Mouse (Mus musculus) fibroblast of lung, adult 2 months (primary cell): ENCODE data around the gene Gck.
"Not testable (repeated sequence)": the region's sequence is repeated elsewhere in the genome, so short reads cannot be mapped to it uniquely, and the experiment has no call there.

Experiments used
- DNase-seq: peaks from one replicate; pipeline ENCODE4 v3.0.0-alpha.2; 2011; ENCODE audit warnings: low read depth

The Gck gene

DNA sequence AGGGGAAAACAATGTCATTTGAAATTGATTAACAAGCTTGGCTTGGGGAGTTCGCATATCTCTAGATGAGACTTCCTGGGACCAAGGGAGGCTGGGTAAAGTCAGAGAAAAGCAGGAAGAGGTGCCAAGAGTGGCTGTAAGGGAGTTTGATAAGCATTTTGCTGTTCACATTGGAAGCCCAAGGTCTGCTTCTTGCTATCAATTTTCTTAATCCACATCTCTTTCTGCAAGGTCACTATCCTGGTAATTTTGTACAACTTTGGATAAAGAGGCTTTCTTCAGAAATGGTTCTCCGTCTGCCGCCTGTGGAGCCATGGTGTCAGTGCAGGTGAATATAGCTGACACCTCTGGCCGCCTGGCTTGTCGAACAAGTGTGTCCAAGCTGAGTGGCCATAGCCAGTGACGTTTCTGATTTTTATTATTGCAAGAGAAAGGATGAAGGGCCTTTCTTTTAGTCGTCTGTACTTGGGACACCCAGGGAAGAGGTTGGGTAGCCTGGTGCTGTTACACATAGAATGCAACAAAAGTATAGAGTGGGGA is 5.2 kb upstream of the Gck start:
- DNase-seq, result peak; percentile 34

- DNase-seq, result no peak
Measured at GRCm38 (mm10) chr11:5954435-5954834, 4.6 kb upstream of the Gck start.

- DNase-seq, result no peak
Measured at GRCm38 (mm10) chr11:5953130-5953765, 3.4 kb upstream of the Gck start.

- DNase-seq, result no peak
Measured at GRCm38 (mm10) chr11:5952501-5952900, 2.6 kb upstream of the Gck start.

GRCm38 (mm10) chr11:5948546-5949250 is 1.2 kb downstream of the Gck start:
- no peak for DNase-seq

DNA sequence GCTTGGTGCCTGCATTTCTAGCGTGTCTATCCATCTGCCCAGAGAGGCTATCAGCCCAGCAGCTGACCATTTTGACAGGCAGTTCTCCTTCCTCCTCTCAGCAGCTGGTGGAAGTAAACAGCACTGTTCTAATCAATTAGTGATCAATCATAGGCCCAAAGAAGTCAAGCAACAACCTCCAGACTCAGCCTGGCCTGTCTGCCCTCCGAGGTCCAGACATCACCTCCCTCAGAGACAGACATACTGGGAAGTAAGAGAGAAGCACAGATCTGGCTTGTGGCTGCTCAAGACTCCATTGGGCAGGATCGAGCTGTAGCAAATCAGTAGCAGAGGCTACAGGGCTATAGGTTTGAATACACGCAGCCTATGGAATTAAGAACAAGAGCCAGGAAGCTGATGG is 2.1 kb downstream of the Gck start:
- DNase-seq, result no peak

- DNase-seq, result peak; percentile 34
Measured at GRCm38 (mm10) chr11:5945096-5945495, 4.8 kb downstream of the Gck start.

- DNase-seq, result no peak
Measured at GRCm38 (mm10) chr11:5942966-5943365, 6.9 kb downstream of the Gck start.

DNA sequence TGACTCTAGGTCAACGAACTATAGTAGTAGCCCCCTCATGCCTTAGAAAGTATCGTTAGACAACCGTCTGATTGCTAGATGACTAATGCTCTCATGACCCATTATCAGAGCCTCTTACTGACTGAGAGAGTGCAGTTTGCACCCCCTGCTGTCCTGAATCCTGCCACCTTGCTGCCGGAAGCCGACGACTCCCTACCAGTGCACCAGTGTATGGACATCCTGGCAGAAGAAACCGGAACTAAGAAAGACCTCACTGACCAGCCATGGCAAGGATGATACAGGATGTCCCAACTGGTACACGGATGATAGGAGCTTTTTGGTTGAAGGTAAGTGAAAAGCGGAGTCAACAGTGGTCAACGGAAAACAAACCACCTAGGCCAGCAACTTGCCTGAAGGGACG is 15.3 kb downstream of the Gck start:
- not testable (repeated sequence) for DNase-seq

- DNase-seq, result not testable (repeated sequence)
Measured at GRCm38 (mm10) chr11:5931947-5932346, 17.9 kb downstream of the Gck start.

- DNase-seq, result no peak
Measured at GRCm38 (mm10) chr11:5930578-5930977, 19.3 kb downstream of the Gck start.

DNA sequence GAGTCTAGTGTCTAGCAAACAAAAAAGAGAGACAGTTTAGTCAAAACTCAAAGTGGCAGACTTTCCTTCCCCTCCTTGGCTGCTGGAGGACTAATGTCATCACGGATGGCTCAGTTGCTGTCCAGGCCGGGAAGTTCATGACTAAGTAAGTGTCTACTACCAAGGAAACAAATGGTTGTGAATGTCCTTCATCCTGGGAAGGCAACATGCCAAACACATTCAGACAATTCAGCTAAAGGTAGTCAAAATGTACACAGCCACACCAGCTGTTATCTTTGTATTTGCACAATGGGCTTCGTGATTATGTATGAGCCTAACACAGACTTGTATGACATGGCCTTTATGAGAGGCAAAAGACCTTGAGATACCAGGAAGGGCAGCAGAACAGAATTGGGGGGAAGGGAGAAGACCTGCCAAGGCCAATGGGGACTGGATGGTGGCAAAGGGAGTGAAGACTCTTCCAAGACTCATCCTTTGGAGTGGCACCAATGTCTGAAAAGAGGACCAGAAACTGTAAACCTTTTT is 23.1 kb downstream of the Gck start:
- DNase-seq, result no peak

DNA sequence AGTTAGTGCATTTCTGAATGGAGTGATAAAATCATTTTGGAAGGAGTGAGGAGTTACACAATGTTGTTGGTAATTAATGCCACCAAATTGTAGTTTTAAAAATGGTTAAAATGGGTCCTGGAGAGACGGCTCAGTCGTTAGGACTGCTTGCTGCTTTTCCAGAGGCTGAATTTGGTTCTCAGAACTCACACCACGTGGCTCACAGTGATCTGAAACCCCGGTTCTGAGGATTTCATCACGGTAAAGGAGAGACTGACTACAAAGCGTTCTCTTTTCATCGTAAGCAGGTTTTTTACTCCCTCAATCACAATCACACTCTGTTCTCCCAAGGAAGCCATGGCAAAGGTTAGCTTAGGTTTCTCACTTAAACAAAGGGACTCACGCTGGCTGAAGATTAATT is 25.2 kb downstream of the Gck start:
- no peak for DNase-seq

GRCm38 (mm10) chr11:5920323-5920960 is 29.4 kb downstream of the Gck start:
- DNase-seq, result no peak

DNA sequence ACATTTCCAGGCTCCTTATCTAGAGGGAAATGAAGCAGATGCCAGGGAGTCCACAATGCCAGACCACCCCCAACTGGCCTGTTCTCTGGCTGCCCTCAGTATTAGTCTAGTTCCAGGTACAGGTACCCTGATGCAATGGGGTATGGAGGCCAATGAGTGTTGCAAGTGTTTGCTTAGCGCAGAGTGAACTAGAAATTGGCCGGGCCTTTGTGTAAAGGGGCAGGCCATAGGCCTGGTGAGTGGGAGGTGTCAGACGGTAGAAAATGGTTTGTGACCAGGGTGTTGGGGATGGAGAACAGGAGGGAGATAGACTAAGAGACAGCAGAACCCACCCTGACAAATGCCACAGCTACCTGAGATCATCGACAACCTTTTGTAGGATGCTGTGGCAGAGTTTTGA is 30.3 kb downstream of the Gck start:
- DNase-seq, result no peak

DNA sequence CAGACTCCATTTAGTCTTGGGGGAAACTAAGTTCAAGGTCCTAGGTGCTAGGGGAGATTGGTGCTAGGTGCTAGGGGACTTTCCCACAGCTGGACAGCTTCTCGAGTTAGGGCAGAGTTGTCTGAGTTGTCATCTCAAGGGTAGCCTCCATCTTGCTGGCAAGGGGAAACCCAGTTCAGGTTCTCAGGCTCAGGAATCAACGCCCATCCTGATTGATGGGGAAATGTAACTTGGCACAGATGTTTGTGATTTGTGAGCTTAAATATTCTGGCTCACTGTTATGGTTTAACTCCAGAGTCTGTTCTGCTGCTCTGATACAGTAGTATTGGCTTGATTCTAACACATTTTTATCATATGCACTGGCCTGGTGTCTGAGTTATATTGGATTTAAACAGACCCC is 31.8 kb downstream of the Gck start:
- DNase-seq, result no peak

DNA sequence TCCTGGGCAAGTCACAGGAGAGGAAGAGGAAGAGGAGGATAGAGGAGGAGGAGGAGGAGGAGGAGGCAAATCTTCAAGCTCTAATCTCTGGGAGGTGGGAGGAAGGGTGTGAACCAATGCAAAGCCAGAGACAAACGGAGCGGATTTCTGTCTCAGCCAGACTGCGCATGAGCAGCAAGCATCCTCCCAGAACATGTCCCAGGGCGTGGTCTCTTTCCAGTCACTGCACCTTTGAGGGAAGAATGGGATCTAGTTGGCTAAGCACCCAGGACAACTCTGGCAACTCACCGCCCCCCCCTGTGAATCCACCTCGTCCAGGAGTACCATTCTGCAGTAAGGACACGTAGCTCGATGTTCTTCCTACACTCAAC is 33.7 kb downstream of the Gck start:
- DNase-seq, result no peak

DNA sequence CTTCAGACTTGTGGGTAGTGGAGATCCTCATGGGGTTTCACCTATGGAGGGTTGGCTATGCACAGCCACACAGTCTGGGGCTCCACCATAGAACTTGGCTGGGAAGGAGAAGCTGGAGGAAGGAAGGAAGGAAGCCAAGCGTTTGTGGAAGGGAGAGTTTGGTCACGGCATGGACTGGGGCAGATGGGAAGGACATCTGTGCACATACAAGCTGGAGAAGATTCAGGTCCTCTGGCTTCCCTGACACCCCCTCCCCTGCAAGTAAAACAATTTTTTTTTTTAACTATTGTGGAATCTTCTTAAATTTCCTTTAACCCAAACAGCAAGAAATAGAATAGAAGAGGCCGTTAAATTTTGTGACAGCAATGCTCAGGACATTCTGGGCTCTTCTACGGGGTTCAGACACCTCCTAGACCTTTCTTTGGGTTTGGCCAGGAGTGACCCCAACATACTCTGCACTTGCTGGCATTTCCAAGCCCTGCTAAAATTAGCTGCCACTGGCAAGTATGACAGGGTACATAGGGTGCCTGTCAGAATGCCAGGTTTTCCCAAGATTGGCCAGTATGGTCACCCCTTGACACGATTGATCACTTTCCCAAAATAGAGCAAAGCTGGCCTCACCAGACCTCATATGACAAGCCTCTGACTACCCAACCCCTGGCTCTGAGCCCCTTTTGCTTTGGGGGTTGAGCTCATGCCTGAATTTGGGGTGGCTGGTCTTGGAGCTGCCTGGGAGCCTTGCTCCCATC is 34.3 kb downstream of the Gck start:
- DNase-seq, result no peak

- DNase-seq, result no peak
Measured at GRCm38 (mm10) chr11:5914940-5915339, 34.9 kb downstream of the Gck start.

GRCm38 (mm10) chr11:5913936-5914335 is 35.9 kb downstream of the Gck start:
- DNase-seq, result no peak

- no peak for DNase-seq
Measured at GRCm38 (mm10) chr11:5913256-5913655, 36.6 kb downstream of the Gck start.

GRCm38 (mm10) chr11:5912635-5913034 is 37.2 kb downstream of the Gck start:
- peak; percentile 46 for DNase-seq
